Mouse (Mus musculus) G1E (cell line): Measurements from ENCODE around the gene Gpr15. TPM values are rescaled to one million over a fixed set of nuclear protein-coding genes. Genes with fewer than 3 reads are reported as not detected.

Experiments
- ATAC-seq: 2 replicates; pipeline ENCODE4 v1.8.0; 2016; ENCODE audit warnings: mild to moderate bottlenecking; ENCODE audit not compliant: insufficient number of reproducible peaks, poor library complexity, low FRiP score, severe bottlenecking; ENCODE audit errors: extremely low read depth
- DNase-seq: peaks from one replicate; pipeline ENCODE4 v3.0.0; 2012; ENCODE audit warnings: low spot score
- H3K27me3 ChIP-seq: 2 replicates; pipeline ENCODE4 v1.6.1; 2012; ENCODE audit warnings: mild to moderate bottlenecking, low read length, inconsistent platforms; ENCODE audit not compliant: insufficient read depth
- H3K36me3 ChIP-seq: replicated peaks from 2 replicates; pipeline ENCODE3; 2012; ENCODE audit warnings: mild to moderate bottlenecking, inconsistent platforms
- H3K4me1 ChIP-seq: 2 replicates; pipeline ENCODE4 v1.6.1; 2012; ENCODE audit warnings: low read depth, low read length, inconsistent platforms, mixed read lengths; ENCODE audit not compliant: insufficient read depth
- H3K4me3 ChIP-seq: 2 replicates; pipeline ENCODE4 v1.5.1; 2012; ENCODE audit warnings: low read depth, mild to moderate bottlenecking, inconsistent platforms, low read length, moderate library complexity, mixed read lengths
- H3K9me3 ChIP-seq: replicated peaks from 2 replicates; pipeline ENCODE4 v1.6.1; 2012; ENCODE audit warnings: inconsistent platforms
- CTCF ChIP-seq: IDR thresholded peaks from 2 replicates; pipeline ENCODE4 v1.5.1; 2012; ENCODE audit warnings: low read depth, low read length, inconsistent platforms, mixed read lengths
- GATA1 ChIP-seq: IDR thresholded peaks from 2 replicates; pipeline ENCODE4 v1.6.1; 2012; ENCODE audit warnings: borderline replicate concordance, low read length, inconsistent platforms, mixed read lengths
- GATA2 ChIP-seq: IDR thresholded peaks from 2 replicates; pipeline ENCODE4 v1.6.1; 2012; ENCODE audit warnings: low read depth, low read length, inconsistent platforms, borderline replicate concordance
- POLR2AphosphoS5 ChIP-seq: IDR thresholded peaks from 2 replicates; pipeline ENCODE4 v1.6.1; 2012; ENCODE audit warnings: low read depth, low read length, inconsistent platforms; ENCODE audit not compliant: insufficient replicate concordance
- TAL1 ChIP-seq: conservative IDR thresholded peaks from 2 replicates; pipeline ENCODE4 v1.6.1; 2012; ENCODE audit warnings: low read depth, low read length, inconsistent platforms, mixed read lengths
- polyA plus RNA-seq: library from polyadenylated mRNA; stranded (reverse); fragments of >175 nt; gene quantifications from 2 replicates; pipeline ENCODE4 v1.2.3, GENCODE M21; 2012
- total RNA-seq, 2 experiments: library from RNA; stranded (forward) in 1 of 2; stranded (reverse) in 1 of 2; fragments of 200-1000 nt in 1 of 2; fragments of >200 nt in 1 of 2; fragmentation: Nextera tagmentation in 1 of 2; gene quantifications; 2 replicates each; pipeline ENCODE4 v1.2.3; 2014 to 2017

The Gpr15 gene
- total and polyA plus RNA-seq, 3 experiments: 0.11 TPM; not detected in 2

GRCm38 (mm10) chr16:58713128-58713527 lies 5.7 kb downstream of the Gpr15 start:
- H3K4me3 ChIP-seq: no peak overlapping the region
- H3K9me3 ChIP-seq: no peaks in the 10 kb centered on the region
- H3K36me3 ChIP-seq: no peaks in the 10 kb centered on the region
- DNase-seq (no peak), ATAC-seq (no peak)
- peaks cover 12% of the 10 kb centered on the region; the same call in 1 of the 2 replicates for H3K4me1 ChIP-seq
- no peaks in the 10 kb centered on the region; the same call in 1 of the 2 replicates for H3K27me3 ChIP-seq
- no peak for TF ChIP-seq POLR2AphosphoS5
- TF ChIP-seq CTCF: no peak
- TF ChIP-seq TAL1: no peak
- TF ChIP-seq GATA1: no peak
- TF ChIP-seq GATA2: no peak

DNA sequence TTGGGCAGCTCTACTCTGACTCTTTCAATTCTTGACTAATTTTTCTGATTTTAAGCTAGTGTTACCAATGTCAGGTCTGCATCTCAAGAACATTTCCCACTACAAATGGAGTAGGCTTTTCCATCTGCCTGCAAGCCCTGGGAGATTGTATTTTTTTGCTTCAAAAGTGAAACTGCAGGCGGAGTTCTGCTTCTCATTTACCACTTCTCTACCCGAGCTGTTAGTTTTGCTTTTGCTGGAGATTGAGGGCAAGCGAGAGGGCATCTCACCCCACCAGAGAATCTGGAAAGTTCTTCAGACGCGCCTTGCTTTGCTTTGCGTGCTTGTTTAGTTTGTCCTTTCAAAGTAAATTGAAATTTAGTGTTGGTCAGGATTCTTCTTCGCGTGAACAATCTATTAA lies 6.6 kb downstream of the Gpr15 start:
- H3K4me3 ChIP-seq: no peak overlapping the region; the same call in 1 of the 2 replicates
- H3K36me3 ChIP-seq: no peaks in the 10 kb centered on the region
- no peaks in the 10 kb centered on the region for H3K9me3 ChIP-seq
- no peak for TF ChIP-seq GATA1
- ATAC-seq (no peak), DNase-seq (no peak)
- H3K27me3 ChIP-seq: no peaks in the 10 kb centered on the region; the same call in 1 of the 2 replicates
- H3K4me1 ChIP-seq: peaks cover 13% of the 10 kb centered on the region

GRCm38 (mm10) chr16:58709536-58709935 lies 9.3 kb downstream of the Gpr15 start:
- H3K27me3 ChIP-seq: no peaks in the 10 kb centered on the region
- no peaks in the 10 kb centered on the region for H3K36me3 ChIP-seq
- no peaks in the 10 kb centered on the region for H3K9me3 ChIP-seq
- TF ChIP-seq CTCF (no peak), GATA2 (no peak), GATA1 (no peak), TAL1 (no peak), POLR2AphosphoS5 (no peak)
- peaks cover 13% of the 10 kb centered on the region for H3K4me1 ChIP-seq
- H3K4me3 ChIP-seq: no peak overlapping the region
- no peak for DNase-seq
- ATAC-seq: no peak

GRCm38 (mm10) chr16:58708601-58709475 lies 10.0 kb downstream of the Gpr15 start:
- ATAC-seq (no peak), DNase-seq (no peak)
- peaks cover 13% of the 10 kb centered on the region for H3K4me1 ChIP-seq
- TF ChIP-seq GATA2: no peak
- TF ChIP-seq CTCF: no peak
- TF ChIP-seq TAL1: no peak
- no peak for TF ChIP-seq POLR2AphosphoS5
- no peak for TF ChIP-seq GATA1
- no peaks in the 10 kb centered on the region for H3K36me3 ChIP-seq
- no peaks in the 10 kb centered on the region for H3K9me3 ChIP-seq
- no peak overlapping the region for H3K4me3 ChIP-seq
- H3K27me3 ChIP-seq: no peaks in the 10 kb centered on the region

GRCm38 (mm10) chr16:58707276-58707905 lies 11.5 kb downstream of the Gpr15 start:
- Histone ChIP-seq H3K4me1 (peaks cover 12% of the 10 kb centered on the region), H3K36me3 (no peaks in the 10 kb centered on the region), H3K4me3 (no peak overlapping the region), H3K27me3 (0 out of 2 replicates have a peak, but pooled peaks cover 2% of the 10 kb centered on the region), H3K9me3 (no peaks in the 10 kb centered on the region)
- DNase-seq (no peak), ATAC-seq (no peak)
- TF ChIP-seq GATA1 (no peak), GATA2 (no peak), CTCF (no peak), POLR2AphosphoS5 (no peak), TAL1 (no peak)

- 0 out of 2 replicates have a peak, but pooled peaks cover 6% of the 10 kb centered on the region for H3K27me3 ChIP-seq
- H3K4me1 ChIP-seq: peaks cover 10% of the 10 kb centered on the region
- H3K9me3 ChIP-seq: no peaks in the 10 kb centered on the region
- DNase-seq (no peak), ATAC-seq (no peak)
- no peaks in the 10 kb centered on the region for H3K36me3 ChIP-seq
- H3K4me3 ChIP-seq: no peak overlapping the region
- TF ChIP-seq POLR2AphosphoS5: no peak
- no peak for TF ChIP-seq TAL1
- no peak for TF ChIP-seq GATA2
- no peak for TF ChIP-seq GATA1
- TF ChIP-seq CTCF: no peak
These were observed 13.9 kb downstream of the Gpr15 start for GRCm38 (mm10) chr16:58704999-58705398.
